Mouse (Mus musculus) olfactory bulb, adult 2 months (tissue): Measurements from ENCODE around the gene Poldip3.
A peak's percentile ranks its signal among the peaks of the same experiment; 100 is the strongest.

Experiments used
- CTCF ChIP-seq: fragments of 200-500 bp; IDR thresholded peaks from 2 replicates; pipeline ENCODE4 v1.5.1; 2012; ENCODE audit warnings: low read depth, mild to moderate bottlenecking, low read length, moderate library complexity; ENCODE audit not compliant: insufficient read depth
- POLR2A ChIP-seq: fragments of 200-500 bp; IDR thresholded peaks from 2 replicates; pipeline ENCODE4 v1.6.1; 2012; ENCODE audit warnings: mild to moderate bottlenecking, low read depth, low read length, moderate library complexity; ENCODE audit not compliant: insufficient read depth

GRCm38 (mm10) chr15:83156929-83157666 is 7.9 kb upstream of the Poldip3 start:
- TF ChIP-seq CTCF (peak; percentile 51), POLR2A (no peak)
